Mouse (Mus musculus) liver, embryonic 16.5 days (tissue): ENCODE measurements around the gene Tob2. TPM values are rescaled to one million over a fixed set of nuclear protein-coding genes. Genes with fewer than 3 reads are reported as not detected.
A peak's percentile ranks its signal among the peaks of the same experiment; 100 is the strongest.

Source experiments
- ATAC-seq: fragments of 200-750 bp; cut with Nextera tagmentation; 2 replicates; pipeline ENCODE4 v1.8.0; 2017; ENCODE audit warnings: low read depth, mild to moderate bottlenecking, moderate number of reproducible peaks, moderate library complexity
- H3K27ac ChIP-seq: fragments of 300-500 bp; sonication (generic); 2 replicates; pipeline ENCODE4 v1.5.1; 2014; ENCODE audit warnings: mild to moderate bottlenecking, low read length
- H3K27me3 ChIP-seq: fragments of 300-500 bp; sonication (generic); 2 replicates; pipeline ENCODE4 v1.6.1; 2014; ENCODE audit warnings: low read depth, low read length, mixed read lengths; ENCODE audit not compliant: control insufficient read depth, insufficient read depth
- H3K36me3 ChIP-seq: fragments of 300-500 bp; sonication (generic); 2 replicates; pipeline ENCODE4 v1.6.1; 2014; ENCODE audit warnings: mild to moderate bottlenecking; ENCODE audit not compliant: control insufficient read depth, insufficient read depth
- H3K4me1 ChIP-seq: fragments of 300-500 bp; sonication (generic); 2 replicates; pipeline ENCODE4 v1.6.1; 2014; ENCODE audit warnings: low read depth, low read length, mixed read lengths; ENCODE audit not compliant: control insufficient read depth
- H3K4me2 ChIP-seq: fragments of 300-500 bp; sonication (generic); 2 replicates; pipeline ENCODE4 v1.6.1; 2014; ENCODE audit warnings: low read depth, low read length, mixed read lengths
- H3K4me3 ChIP-seq: fragments of 300-500 bp; sonication (generic); 2 replicates; pipeline ENCODE4 v1.5.1; 2014; ENCODE audit warnings: low read depth, mild to moderate bottlenecking, low read length
- H3K9ac ChIP-seq: fragments of 300-500 bp; sonication (generic); 2 replicates; pipeline ENCODE4 v1.6.1; 2014; ENCODE audit warnings: low read depth, low read length
- H3K9me3 ChIP-seq: fragments of 300-500 bp; sonication (generic); replicated peaks from 2 replicates; pipeline ENCODE4 v1.6.1; 2016; ENCODE audit warnings: low read length; ENCODE audit not compliant: control insufficient read depth
- WGBS: fragments of 180-500 bp; shearing (Covaris S2); extraction: QIAGEN DNeasy Blood & Tissue Kit; methylation state at CpG from one replicate; pipeline ENCODE4 v1.1.7; 2014; ENCODE audit not compliant: insufficient replicate concordance; 5-methylcytosine and 5-hydroxymethylcytosine counted together
- polyA plus RNA-seq: library from polyadenylated mRNA; unstranded; fragments of >200 nt; fragmentation: Nextera tagmentation; extraction: Ambion mirVana; gene quantifications from 2 replicates; pipeline ENCODE4 v1.2.1, GENCODE M21; 2015

The Tob2 gene
- polyA plus RNA-seq, 1 experiment from 2014 or later = 14.9 TPM

- peak overlapping the region; percentile 86 for H3K27ac ChIP-seq
- H3K4me2 ChIP-seq = no peak overlapping the region
- peak; percentile 12; the same call in 1 of the 2 replicates for ATAC-seq
- 54% methylated on average over 7 of the region's 7 CpGs for WGBS
- no peaks in the 10 kb centered on the region for H3K9me3 ChIP-seq
- peaks cover 26% of the 10 kb centered on the region for H3K4me1 ChIP-seq
- H3K9ac ChIP-seq = peak overlapping the region; percentile 25; the same call in 1 of the 2 replicates
- peaks cover 14% of the 10 kb centered on the region for H3K36me3 ChIP-seq
- no peak overlapping the region for H3K4me3 ChIP-seq
- H3K27me3 ChIP-seq = no peaks in the 10 kb centered on the region
These were observed 32.7 kb upstream of the Tob2 start for GRCm38 (mm10) chr15:81891140-81891802.

GRCm38 (mm10) chr15:81889175-81889574 is 30.6 kb upstream of the Tob2 start:
- Histone ChIP-seq H3K27me3 (no peaks in the 10 kb centered on the region), H3K9ac (no peak overlapping the region), H3K4me1 (peaks cover 30% of the 10 kb centered on the region), H3K27ac (no peak overlapping the region), H3K4me2 (no peak overlapping the region), H3K4me3 (no peak overlapping the region), H3K36me3 (peaks cover 11% of the 10 kb centered on the region), H3K9me3 (no peaks in the 10 kb centered on the region)
- WGBS = 86% methylated on average over 7 of the region's 7 CpGs
- ATAC-seq = no peak

GRCm38 (mm10) chr15:81886795-81887550 is 28.4 kb upstream of the Tob2 start:
- H3K4me2 ChIP-seq = no peak overlapping the region
- 83% methylated on average over 6 of the region's 6 CpGs for WGBS
- no peak overlapping the region for H3K27ac ChIP-seq
- peaks cover 9% of the 10 kb centered on the region for H3K36me3 ChIP-seq
- no peaks in the 10 kb centered on the region for H3K27me3 ChIP-seq
- no peak overlapping the region for H3K4me3 ChIP-seq
- no peak overlapping the region for H3K9ac ChIP-seq
- peaks cover 31% of the 10 kb centered on the region for H3K4me1 ChIP-seq
- H3K9me3 ChIP-seq = no peaks in the 10 kb centered on the region
- ATAC-seq = no peak

DNA sequence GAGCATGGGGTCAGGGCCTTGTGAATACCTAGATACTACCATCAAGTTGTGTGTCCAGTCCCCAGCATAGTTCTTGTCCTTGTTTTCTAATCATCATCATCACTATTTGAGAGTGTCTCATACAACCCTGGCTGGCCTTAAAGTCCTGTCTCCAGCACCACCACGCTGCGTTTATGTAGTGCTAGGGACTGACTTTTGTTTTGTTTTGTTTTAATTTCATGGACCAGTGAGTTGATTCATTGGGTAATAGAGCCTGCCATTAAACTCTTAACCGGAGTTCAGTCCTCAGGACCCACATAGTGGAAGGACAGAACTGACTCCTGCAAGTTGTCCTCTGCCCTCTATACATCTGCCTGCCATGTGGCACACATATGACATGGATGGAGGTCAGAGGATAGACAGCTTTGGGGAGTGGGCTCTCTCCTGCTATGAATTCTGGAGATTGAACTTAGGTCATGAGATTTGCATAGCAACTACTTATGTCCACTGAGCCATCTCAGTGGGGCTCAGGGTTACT is 26.9 kb upstream of the Tob2 start:
- H3K36me3 ChIP-seq = no peaks in the 10 kb centered on the region; the same call in 1 of the 2 replicates
- 91% methylated on average over 3 of the region's 3 CpGs for WGBS
- H3K27ac ChIP-seq = no peak overlapping the region
- ATAC-seq = no peak
- H3K9ac ChIP-seq = no peak overlapping the region
- H3K9me3 ChIP-seq = no peaks in the 10 kb centered on the region
- no peak overlapping the region for H3K4me3 ChIP-seq
- no peaks in the 10 kb centered on the region for H3K27me3 ChIP-seq
- H3K4me2 ChIP-seq = no peak overlapping the region
- peaks cover 19% of the 10 kb centered on the region for H3K4me1 ChIP-seq

- no peaks in the 10 kb centered on the region for H3K27me3 ChIP-seq
- H3K9me3 ChIP-seq = no peaks in the 10 kb centered on the region
- H3K4me1 ChIP-seq = peaks cover 16% of the 10 kb centered on the region
- H3K36me3 ChIP-seq = no peaks in the 10 kb centered on the region
- H3K4me2 ChIP-seq = no peak overlapping the region
- H3K27ac ChIP-seq = peak overlapping the region; percentile 74
- H3K9ac ChIP-seq = no peak overlapping the region
- H3K4me3 ChIP-seq = no peak overlapping the region
- peak; percentile 68 for ATAC-seq
- WGBS = 72% methylated on average over 3 of the region's 3 CpGs
These were observed 23.8 kb upstream of the Tob2 start for GRCm38 (mm10) chr15:81882348-81882747.

DNA sequence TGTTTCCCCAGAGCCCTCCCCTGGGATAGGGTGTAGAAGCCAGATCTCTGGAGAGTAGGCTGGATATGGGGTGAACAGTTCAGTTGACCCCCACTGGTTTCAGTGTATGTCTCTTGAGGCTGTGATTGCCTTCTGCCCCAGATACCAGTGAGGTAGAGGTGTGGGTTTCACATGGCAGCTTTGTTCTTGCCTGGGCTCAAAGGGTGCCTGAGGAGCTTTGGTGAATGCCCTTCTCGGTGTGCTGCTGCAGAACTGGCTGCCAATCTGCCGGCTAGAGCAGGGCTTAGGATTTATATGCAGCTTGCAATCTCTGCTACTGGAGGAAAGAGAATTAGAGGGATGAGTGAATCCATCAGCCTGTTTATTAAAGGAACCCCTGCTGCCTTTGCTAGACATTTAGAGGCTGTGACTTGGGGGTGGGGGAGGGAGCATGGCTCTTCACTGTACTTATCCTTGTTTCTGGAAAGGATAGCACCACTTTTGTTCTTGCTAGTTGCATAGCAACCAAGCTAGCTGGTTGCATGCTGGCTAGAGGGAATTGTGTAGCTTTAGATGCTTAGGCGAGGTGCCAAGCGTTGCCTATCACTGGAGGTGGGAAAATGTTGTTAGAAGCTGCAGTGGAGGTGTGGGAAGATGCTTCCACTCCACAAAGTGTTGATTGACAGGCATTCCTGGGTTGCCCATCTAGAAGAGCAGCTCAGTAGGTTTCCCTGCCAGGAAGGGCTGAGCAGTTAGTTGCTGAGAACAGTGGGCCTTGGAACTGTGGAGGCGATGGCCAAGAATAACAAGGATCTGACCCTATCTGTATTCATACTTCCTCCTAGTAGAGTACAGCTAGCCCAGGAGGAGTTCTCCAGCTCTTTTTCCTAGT is 21.2 kb upstream of the Tob2 start:
- Histone ChIP-seq H3K36me3 (no peaks in the 10 kb centered on the region), H3K9me3 (no peaks in the 10 kb centered on the region), H3K4me3 (no peak overlapping the region), H3K4me2 (no peak overlapping the region), H3K4me1 (peaks cover 13% of the 10 kb centered on the region), H3K9ac (no peak overlapping the region), H3K27me3 (no peaks in the 10 kb centered on the region), H3K27ac (no peak overlapping the region)
- WGBS = 76% methylated on average over 5 of the region's 5 CpGs
- no peak for ATAC-seq

DNA sequence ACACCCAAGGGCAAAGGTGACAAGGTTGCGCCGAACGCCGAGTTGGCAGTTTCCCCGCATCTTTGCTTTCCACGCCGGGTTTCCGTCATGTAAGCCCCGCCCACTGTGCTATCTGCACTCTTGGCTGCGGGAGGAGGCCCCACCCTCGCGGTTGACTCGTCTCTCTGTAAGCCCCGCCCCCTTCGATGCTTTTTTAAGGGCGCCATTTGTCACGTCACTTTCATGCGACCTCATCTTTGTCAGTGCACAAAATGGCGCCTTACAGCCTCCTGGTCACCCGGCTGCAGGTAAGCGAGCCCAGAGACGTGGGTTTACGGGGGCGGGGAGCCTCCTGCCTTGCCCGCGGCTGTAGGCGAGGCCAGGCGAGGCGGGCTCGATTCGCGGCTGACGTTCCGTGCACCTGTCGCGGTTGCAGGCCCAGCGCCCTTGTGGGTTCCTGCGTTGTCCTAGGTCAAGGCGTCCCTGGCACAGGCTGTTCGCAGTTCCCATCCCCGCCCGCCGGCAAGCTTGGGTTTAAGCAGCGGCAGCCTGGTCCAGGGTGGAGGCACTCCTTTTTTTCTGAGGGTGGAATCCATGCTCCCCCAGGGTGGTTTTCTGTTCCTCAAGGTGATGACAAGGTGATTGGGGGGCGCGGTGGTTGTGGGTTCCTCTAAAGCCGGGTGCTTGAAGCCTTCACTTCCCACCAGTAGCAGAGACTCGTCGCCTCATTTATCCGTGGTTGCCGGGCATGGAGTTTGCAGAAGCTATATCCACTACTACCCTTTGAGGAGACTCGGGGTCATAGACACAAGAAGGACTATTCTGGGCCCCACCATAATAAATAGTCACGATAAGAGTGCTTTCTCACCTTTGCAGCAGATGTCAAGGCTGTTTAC is 13.9 kb upstream of the Tob2 start, which contains the start of gene Aco2:
Gene Aco2, plus strand, starts transcription at position 48 of the 875 bp plus-strand sequence.
- H3K36me3 ChIP-seq = peaks cover 28% of the 10 kb centered on the region
- WGBS = under 1% methylated on average over 53 of the region's 53 CpGs
- H3K4me2 ChIP-seq = peak within 1 kb of the TSS; percentile 88
- H3K27me3 ChIP-seq = no peaks in the 10 kb centered on the region
- ATAC-seq = peak; percentile 84
- H3K27ac ChIP-seq = peak within 1 kb of the TSS; percentile 99
- peak within 1 kb of the TSS; percentile 90 for H3K9ac ChIP-seq
- peak within 1 kb of the TSS; percentile 99 for H3K4me3 ChIP-seq
- peaks cover 24% of the 10 kb centered on the region for H3K4me1 ChIP-seq
- H3K9me3 ChIP-seq = no peaks in the 10 kb centered on the region
